Mouse (Mus musculus) hindbrain, embryonic 13.5 days (tissue): ENCODE measurements around the gene Fsd1l. TPM values are rescaled to one million over a fixed set of nuclear protein-coding genes. Genes with fewer than 3 reads are reported as not detected.
A peak's percentile ranks its signal among the peaks of the same experiment; 100 is the strongest.
"Not testable (repeated sequence)": the region's sequence is repeated elsewhere in the genome, so short reads cannot be mapped to it uniquely, and the experiment has no call there.

Experiments
- ATAC-seq: fragments of 200-750 bp; cut with Nextera tagmentation; 2 replicates; pipeline ENCODE4 v1.8.0; 2017; ENCODE audit warnings: moderate TSS enrichment; ENCODE audit not compliant: low FRiP score
- H3K27ac ChIP-seq: fragments of 300-500 bp; sonication (generic); 2 replicates; pipeline ENCODE4 v1.5.1; 2015; ENCODE audit warnings: inconsistent platforms, mild to moderate bottlenecking, moderate library complexity
- H3K27me3 ChIP-seq: fragments of 300-500 bp; sonication (generic); 2 replicates; pipeline ENCODE4 v1.6.1; 2015; ENCODE audit warnings: mild to moderate bottlenecking, inconsistent platforms
- H3K36me3 ChIP-seq: fragments of 300-500 bp; sonication (generic); 2 replicates; pipeline ENCODE4 v1.6.1; 2015; ENCODE audit warnings: mild to moderate bottlenecking, inconsistent platforms
- H3K4me1 ChIP-seq: fragments of 300-500 bp; sonication (generic); replicated peaks from 2 replicates; pipeline ENCODE4 v1.6.1; 2015; ENCODE audit warnings: inconsistent platforms
- H3K4me2 ChIP-seq: fragments of 300-500 bp; sonication (generic); 2 replicates; pipeline ENCODE4 v1.6.1; 2015; ENCODE audit warnings: inconsistent platforms, mild to moderate bottlenecking, moderate library complexity
- H3K4me3 ChIP-seq: fragments of 300-500 bp; sonication (generic); 2 replicates; pipeline ENCODE4 v1.5.1; 2015; ENCODE audit warnings: mild to moderate bottlenecking, inconsistent platforms
- H3K9ac ChIP-seq: fragments of 300-500 bp; sonication (generic); 2 replicates; pipeline ENCODE4 v1.6.1; 2015; ENCODE audit warnings: mild to moderate bottlenecking, inconsistent platforms
- H3K9me3 ChIP-seq: fragments of 300-500 bp; sonication (generic); 2 replicates; pipeline ENCODE4 v1.6.1; 2016; ENCODE audit warnings: inconsistent platforms
- WGBS: fragments of 180-500 bp; shearing (Covaris S2); methylation state at CpG from one replicate; pipeline ENCODE4 v1.1.7; 2015; 5-methylcytosine and 5-hydroxymethylcytosine counted together
- polyA plus RNA-seq: library from polyadenylated mRNA; unstranded; fragments of >200 nt; fragmentation: Nextera tagmentation; extraction: Ambion mirVana; gene quantifications from 2 replicates; pipeline ENCODE4 v1.2.1, GENCODE M21; 2015

Fsd1l gene
- polyA plus RNA-seq, 1 experiment from 2014 or later, result 42.0 TPM

GRCm38 (mm10) chr4:53714051-53714814 is 83.0 kb downstream of the Fsd1l start:
- H3K27me3 ChIP-seq, result no peaks in the 10 kb centered on the region
- H3K4me3 ChIP-seq, result peak overlapping the region; percentile 80
- no peaks in the 10 kb centered on the region for H3K9me3 ChIP-seq
- peaks cover 17% of the 10 kb centered on the region for H3K4me1 ChIP-seq
- H3K9ac ChIP-seq, result peak overlapping the region; percentile 93
- WGBS, result 10% methylated on average over 58 of the region's 58 CpGs
- H3K27ac ChIP-seq, result peak overlapping the region; percentile 93
- no peaks in the 10 kb centered on the region; the same call in 1 of the 2 replicates for H3K36me3 ChIP-seq
- peak; percentile 94 for ATAC-seq
- H3K4me2 ChIP-seq, result peak overlapping the region; percentile 84

GRCm38 (mm10) chr4:53715977-53716376 is 84.7 kb downstream of the Fsd1l start:
- no peaks in the 10 kb centered on the region for H3K9me3 ChIP-seq
- no peaks in the 10 kb centered on the region for H3K27me3 ChIP-seq
- no peak overlapping the region for H3K4me3 ChIP-seq
- H3K4me2 ChIP-seq, result no peak overlapping the region
- peaks cover 17% of the 10 kb centered on the region for H3K4me1 ChIP-seq
- H3K27ac ChIP-seq, result no peak overlapping the region
- H3K36me3 ChIP-seq, result peaks cover 2% of the 10 kb centered on the region
- ATAC-seq, result no peak
- no peak overlapping the region for H3K9ac ChIP-seq

GRCm38 (mm10) chr4:53717546-53717945 is 86.3 kb downstream of the Fsd1l start:
- 88% methylated on average over 4 of the region's 4 CpGs for WGBS
- Histone ChIP-seq H3K9ac (no peak overlapping the region), H3K9me3 (no peaks in the 10 kb centered on the region), H3K4me3 (no peak overlapping the region), H3K27ac (no peak overlapping the region), H3K4me1 (peaks cover 17% of the 10 kb centered on the region), H3K27me3 (no peaks in the 10 kb centered on the region), H3K36me3 (peaks cover 14% of the 10 kb centered on the region), H3K4me2 (no peak overlapping the region)
- ATAC-seq, result no peak

GRCm38 (mm10) chr4:53718261-53718660 is 87.0 kb downstream of the Fsd1l start:
- Histone ChIP-seq H3K4me1 (peaks cover 17% of the 10 kb centered on the region), H3K36me3 (peaks cover 14% of the 10 kb centered on the region), H3K27me3 (no peaks in the 10 kb centered on the region), H3K9ac (no peak overlapping the region), H3K4me2 (no peak overlapping the region), H3K9me3 (no peaks in the 10 kb centered on the region), H3K27ac (no peak overlapping the region), H3K4me3 (no peak overlapping the region)
- 88% methylated on average over 5 of the region's 5 CpGs for WGBS
- ATAC-seq, result no peak

- ATAC-seq, result no peak
- no peaks in the 10 kb centered on the region for H3K9me3 ChIP-seq
- WGBS, result 84% methylated on average over 4 of the region's 4 CpGs
- no peak overlapping the region for H3K27ac ChIP-seq
- H3K9ac ChIP-seq, result no peak overlapping the region
- no peaks in the 10 kb centered on the region for H3K4me1 ChIP-seq
- H3K4me3 ChIP-seq, result no peak overlapping the region
- H3K36me3 ChIP-seq, result peaks cover 39% of the 10 kb centered on the region
- no peak overlapping the region for H3K4me2 ChIP-seq
- H3K27me3 ChIP-seq, result no peaks in the 10 kb centered on the region
Observed at GRCm38 (mm10) chr4:53722506-53722905, 91.2 kb downstream of the Fsd1l start.

GRCm38 (mm10) chr4:53726100-53726499 is 94.8 kb downstream of the Fsd1l start:
- H3K27me3 ChIP-seq, H3K4me3 ChIP-seq, ATAC-seq, H3K27ac ChIP-seq, H3K4me1 ChIP-seq, H3K9me3 ChIP-seq, H3K4me2 ChIP-seq, H3K9ac ChIP-seq: not testable (repeated sequence)
- H3K36me3 ChIP-seq, result peaks cover 63% of the 10 kb centered on the region
- WGBS, result 93% methylated on average over 2 of the region's 2 CpGs

- Histone ChIP-seq H3K4me2 (no peak overlapping the region), H3K9me3 (no peaks in the 10 kb centered on the region), H3K4me1 (no peaks in the 10 kb centered on the region), H3K36me3 (peaks cover 67% of the 10 kb centered on the region), H3K27ac (no peak overlapping the region), H3K4me3 (no peak overlapping the region), H3K9ac (no peak overlapping the region), H3K27me3 (no peaks in the 10 kb centered on the region)
- no peak for ATAC-seq
- 95% methylated on average over 1 of the region's 1 CpGs for WGBS
Observed at GRCm38 (mm10) chr4:53728121-53728520, 96.8 kb downstream of the Fsd1l start.

- Histone ChIP-seq H3K4me2 (no peak overlapping the region), H3K36me3 (peaks cover 62% of the 10 kb centered on the region), H3K9me3 (no peaks in the 10 kb centered on the region), H3K4me3 (no peak overlapping the region), H3K9ac (no peak overlapping the region), H3K27ac (no peak overlapping the region), H3K27me3 (no peaks in the 10 kb centered on the region), H3K4me1 (no peaks in the 10 kb centered on the region)
- no peak for ATAC-seq
- 42% methylated on average over 6 of the region's 6 CpGs for WGBS
Observed at GRCm38 (mm10) chr4:53738956-53739616, 107.8 kb downstream of the Fsd1l start.

GRCm38 (mm10) chr4:53749831-53750230 is 118.6 kb downstream of the Fsd1l start:
- Histone ChIP-seq H3K4me3 (no peak overlapping the region), H3K36me3 (peaks cover 37% of the 10 kb centered on the region), H3K9me3 (no peaks in the 10 kb centered on the region), H3K27ac (no peak overlapping the region), H3K27me3 (no peaks in the 10 kb centered on the region), H3K4me1 (no peaks in the 10 kb centered on the region), H3K4me2 (no peak overlapping the region), H3K9ac (no peak overlapping the region)
- ATAC-seq, result no peak

GRCm38 (mm10) chr4:53750391-53751120 is 119.3 kb downstream of the Fsd1l start:
- no peak overlapping the region for H3K9ac ChIP-seq
- H3K27ac ChIP-seq, result no peak overlapping the region
- no peak overlapping the region for H3K4me2 ChIP-seq
- no peak overlapping the region for H3K4me3 ChIP-seq
- H3K36me3 ChIP-seq, result peaks cover 44% of the 10 kb centered on the region
- 80% methylated on average over 16 of the region's 16 CpGs for WGBS
- H3K27me3 ChIP-seq, result no peaks in the 10 kb centered on the region
- ATAC-seq, result no peak
- H3K9me3 ChIP-seq, result no peaks in the 10 kb centered on the region
- H3K4me1 ChIP-seq, result no peaks in the 10 kb centered on the region
